Mouse (Mus musculus) Muller cell, postnatal 12 days (primary cell): Measurements from ENCODE around the gene Zpbp2.

Experiments
- DNase-seq: peaks from one replicate; pipeline ENCODE4 v3.0.0-alpha.2; 2015; ENCODE audit errors: inconsistent ontology term

Zpbp2 gene

GRCm38 (mm10) chr11:98550975-98551828 lies at the start of gene Zpbp2:
Gene Zpbp2 (plus strand): TSS chr11:98551097.
- DNase-seq: peak; percentile 95

- DNase-seq: no peak
These were observed 46.0 kb upstream of the Zpbp2 start for GRCm38 (mm10) chr11:98504926-98505325.

- DNase-seq: peak; percentile 80
These were observed 41.5 kb upstream of the Zpbp2 start for GRCm38 (mm10) chr11:98509434-98509833.

GRCm38 (mm10) chr11:98510125-98510524 lies 40.8 kb upstream of the Zpbp2 start:
- DNase-seq: no peak

GRCm38 (mm10) chr11:98512881-98513280 lies 38.0 kb upstream of the Zpbp2 start:
- no peak for DNase-seq

- DNase-seq: no peak
These were observed 37.5 kb upstream of the Zpbp2 start for GRCm38 (mm10) chr11:98513356-98513936.

GRCm38 (mm10) chr11:98520468-98520867 lies 30.4 kb upstream of the Zpbp2 start:
- no peak for DNase-seq

- no peak for DNase-seq
These were observed 25.8 kb upstream of the Zpbp2 start for GRCm38 (mm10) chr11:98525140-98525539.

- DNase-seq: no peak
These were observed 24.0 kb upstream of the Zpbp2 start for GRCm38 (mm10) chr11:98526824-98527461.

- DNase-seq: no peak
These were observed 13.3 kb upstream of the Zpbp2 start for GRCm38 (mm10) chr11:98537480-98538034.

GRCm38 (mm10) chr11:98540319-98540718 lies 10.6 kb upstream of the Zpbp2 start:
- DNase-seq: no peak

GRCm38 (mm10) chr11:98542553-98542952 lies 8.3 kb upstream of the Zpbp2 start:
- DNase-seq: no peak

- DNase-seq: no peak
These were observed 7.5 kb upstream of the Zpbp2 start for GRCm38 (mm10) chr11:98543414-98543813.

- DNase-seq: no peak
These were observed 5.8 kb upstream of the Zpbp2 start for GRCm38 (mm10) chr11:98544890-98545677.

- peak; percentile 31 for DNase-seq
These were observed 5.1 kb upstream of the Zpbp2 start, which contains the start of gene Ikzf3 for GRCm38 (mm10) chr11:98545711-98546231. Gene Ikzf3 (minus strand): TSS chr11:98546031.

GRCm38 (mm10) chr11:98546529-98547307 lies 4.2 kb upstream of the Zpbp2 start:
- DNase-seq: no peak

GRCm38 (mm10) chr11:98547308-98547693 lies 3.6 kb upstream of the Zpbp2 start:
- no peak for DNase-seq

GRCm38 (mm10) chr11:98549363-98549762 lies 1.5 kb upstream of the Zpbp2 start:
- no peak for DNase-seq

- no peak for DNase-seq
These were observed 454 bp upstream of the Zpbp2 start for GRCm38 (mm10) chr11:98550311-98550974.

GRCm38 (mm10) chr11:98553966-98554365 lies 3.1 kb downstream of the Zpbp2 start:
- DNase-seq: no peak
